Mouse (Mus musculus): ENCODE results near the gene Rasa3. TPM values are rescaled to one million over a fixed set of nuclear protein-coding genes. Genes with fewer than 3 reads are reported as not detected.
A peak's percentile ranks its signal among the peaks of the same experiment; 100 is the strongest.

Rasa3 gene
- polyA plus RNA-seq, 1 experiment, result 43.5 TPM

GRCm38 (mm10) chr8:13551574-13551830 lies 125.9 kb downstream of the Rasa3 start:
- H3K4me1 ChIP-seq (ENCODE audit: control insufficient read depth, insufficient read depth, low read length), result peaks cover 8% of the 10 kb centered on the region
- H3K4me3 ChIP-seq (replicated peaks; ENCODE audit: extremely low read depth, low read depth, low read length), result no peak overlapping the region
- 89% methylated on average over 6 of the region's 6 CpGs for WGBS
- no peak for DNase-seq
- TF ChIP-seq CTCF (IDR thresholded peaks at IDR 0.05; ENCODE audit: insufficient read depth, low read length), result no peak
- no peak for TF ChIP-seq POLR2A (IDR thresholded peaks at IDR 0.05; ENCODE audit: borderline replicate concordance, extremely low read depth, low read depth, low read length)

- DNase-seq, result peak; percentile 82
- Histone ChIP-seq H3K4me1 (ENCODE audit: control insufficient read depth, insufficient read depth, low read length) (peaks cover 8% of the 10 kb centered on the region), H3K4me3 (replicated peaks; ENCODE audit: extremely low read depth, low read depth, low read length) (no peak overlapping the region)
- peak; percentile 95 for TF ChIP-seq CTCF (IDR thresholded peaks at IDR 0.05; ENCODE audit: insufficient read depth, low read length)
- TF ChIP-seq POLR2A (IDR thresholded peaks at IDR 0.05; ENCODE audit: borderline replicate concordance, extremely low read depth, low read depth, low read length), result no peak
- WGBS, result 48% methylated on average over 9 of the region's 9 CpGs
Observed at GRCm38 (mm10) chr8:13550718-13551573, 126.5 kb downstream of the Rasa3 start.

DNA sequence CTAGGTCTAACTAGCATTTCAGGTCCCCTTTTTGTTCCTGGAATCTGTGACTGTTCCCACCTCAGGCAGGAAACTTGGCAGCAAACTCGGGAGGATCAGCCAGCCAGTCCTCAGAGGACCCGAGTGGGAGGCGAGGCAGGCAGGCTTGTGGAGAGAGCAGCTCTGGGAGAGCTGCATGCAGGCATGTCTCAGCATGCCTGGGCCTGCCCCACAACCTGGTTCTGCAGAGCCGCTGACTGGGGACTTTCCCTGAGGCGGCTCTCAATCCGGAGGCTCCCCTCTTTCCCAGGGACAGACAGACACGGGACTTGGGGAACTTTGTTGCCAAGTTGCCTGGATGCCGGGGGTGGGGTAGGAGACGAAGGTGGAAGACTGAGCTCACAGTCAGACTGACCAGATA lies 128.6 kb downstream of the Rasa3 start:
- TF ChIP-seq CTCF (IDR thresholded peaks at IDR 0.05; ENCODE audit: insufficient read depth, low read length), result no peak
- TF ChIP-seq POLR2A (IDR thresholded peaks at IDR 0.05; ENCODE audit: borderline replicate concordance, extremely low read depth, low read depth, low read length), result no peak
- 24% methylated on average over 9 of the region's 9 CpGs for WGBS
- Histone ChIP-seq H3K4me3 (replicated peaks; ENCODE audit: extremely low read depth, low read depth, low read length) (no peak overlapping the region), H3K4me1 (ENCODE audit: control insufficient read depth, insufficient read depth, low read length) (peaks cover 8% of the 10 kb centered on the region)
- DNase-seq, result peak; percentile 47

DNA sequence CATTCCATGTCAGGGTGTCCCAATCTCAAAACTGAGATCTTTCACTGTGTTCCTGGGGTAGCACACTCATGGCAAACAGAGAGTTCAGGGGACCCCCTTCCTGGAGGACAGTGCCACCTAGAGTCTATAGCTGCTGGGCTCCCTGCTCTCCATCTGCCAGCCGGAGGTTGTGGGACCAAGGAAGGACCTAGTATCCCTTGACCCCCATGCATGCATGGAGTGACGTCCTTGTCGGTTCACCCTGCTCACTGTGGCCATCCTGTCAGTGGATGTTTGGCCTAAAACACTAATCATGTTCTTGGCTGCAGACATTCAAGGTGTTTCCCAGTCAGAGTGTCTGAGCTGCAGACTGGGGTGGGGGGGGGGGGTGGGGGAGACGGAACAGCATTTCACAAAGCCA lies 129.2 kb downstream of the Rasa3 start:
- TF ChIP-seq CTCF (IDR thresholded peaks at IDR 0.05; ENCODE audit: insufficient read depth, low read length), result peak; percentile 64
- no peak for TF ChIP-seq POLR2A (IDR thresholded peaks at IDR 0.05; ENCODE audit: borderline replicate concordance, extremely low read depth, low read depth, low read length)
- H3K4me3 ChIP-seq (replicated peaks; ENCODE audit: extremely low read depth, low read depth, low read length), result no peak overlapping the region
- DNase-seq, result no peak
- H3K4me1 ChIP-seq (ENCODE audit: control insufficient read depth, insufficient read depth, low read length), result peaks cover 8% of the 10 kb centered on the region
- WGBS, result 33% methylated on average over 4 of the region's 4 CpGs

GRCm38 (mm10) chr8:13546421-13546820 lies 131.0 kb downstream of the Rasa3 start:
- peaks cover 7% of the 10 kb centered on the region for H3K4me1 ChIP-seq (ENCODE audit: control insufficient read depth, insufficient read depth, low read length)
- WGBS, result 78% methylated on average over 4 of the region's 4 CpGs
- no peak for DNase-seq
- TF ChIP-seq CTCF (IDR thresholded peaks at IDR 0.05; ENCODE audit: insufficient read depth, low read length), result no peak
- TF ChIP-seq POLR2A (IDR thresholded peaks at IDR 0.05; ENCODE audit: borderline replicate concordance, extremely low read depth, low read depth, low read length), result no peak
- H3K4me3 ChIP-seq (replicated peaks; ENCODE audit: extremely low read depth, low read depth, low read length), result no peak overlapping the region

DNA sequence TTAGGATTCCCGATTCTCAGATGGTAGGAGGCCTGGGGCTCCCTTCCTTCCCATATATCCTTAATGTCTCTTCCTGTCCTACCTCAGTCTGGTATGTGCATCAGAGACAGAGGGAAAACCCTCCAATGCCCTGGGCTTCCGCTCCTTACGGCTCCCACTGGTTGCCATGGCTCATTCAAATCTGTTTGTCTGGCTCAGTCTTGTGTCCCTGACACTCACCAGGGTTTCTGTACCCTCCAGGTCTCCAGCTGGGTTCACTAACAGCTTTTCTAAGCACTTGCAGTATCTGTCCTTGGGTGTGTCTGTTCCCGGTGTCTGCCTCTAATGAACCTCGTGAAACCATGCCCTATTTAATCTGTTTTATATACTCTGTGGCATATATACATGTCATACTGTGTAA lies 135.9 kb downstream of the Rasa3 start:
- H3K4me1 ChIP-seq (ENCODE audit: control insufficient read depth, insufficient read depth, low read length), result peaks cover 2% of the 10 kb centered on the region; the same call in 1 of the 2 replicates
- TF ChIP-seq POLR2A (IDR thresholded peaks at IDR 0.05; ENCODE audit: borderline replicate concordance, extremely low read depth, low read depth, low read length) (no peak), CTCF (IDR thresholded peaks at IDR 0.05; ENCODE audit: insufficient read depth, low read length) (no peak)
- no peak for DNase-seq
- WGBS, result 74% methylated on average over 5 of the region's 5 CpGs
- no peak overlapping the region for H3K4me3 ChIP-seq (replicated peaks; ENCODE audit: extremely low read depth, low read depth, low read length)

- DNase-seq, result no peak
- TF ChIP-seq POLR2A (IDR thresholded peaks at IDR 0.05; ENCODE audit: borderline replicate concordance, extremely low read depth, low read depth, low read length) (no peak), CTCF (IDR thresholded peaks at IDR 0.05; ENCODE audit: insufficient read depth, low read length) (no peak)
- Histone ChIP-seq H3K4me3 (replicated peaks; ENCODE audit: extremely low read depth, low read depth, low read length) (no peak overlapping the region), H3K4me1 (ENCODE audit: control insufficient read depth, insufficient read depth, low read length) (peaks cover 2% of the 10 kb centered on the region; the same call in 1 of the 2 replicates)
- 70% methylated on average over 5 of the region's 5 CpGs for WGBS
Observed at GRCm38 (mm10) chr8:13540122-13540521, 137.3 kb downstream of the Rasa3 start.

DNA sequence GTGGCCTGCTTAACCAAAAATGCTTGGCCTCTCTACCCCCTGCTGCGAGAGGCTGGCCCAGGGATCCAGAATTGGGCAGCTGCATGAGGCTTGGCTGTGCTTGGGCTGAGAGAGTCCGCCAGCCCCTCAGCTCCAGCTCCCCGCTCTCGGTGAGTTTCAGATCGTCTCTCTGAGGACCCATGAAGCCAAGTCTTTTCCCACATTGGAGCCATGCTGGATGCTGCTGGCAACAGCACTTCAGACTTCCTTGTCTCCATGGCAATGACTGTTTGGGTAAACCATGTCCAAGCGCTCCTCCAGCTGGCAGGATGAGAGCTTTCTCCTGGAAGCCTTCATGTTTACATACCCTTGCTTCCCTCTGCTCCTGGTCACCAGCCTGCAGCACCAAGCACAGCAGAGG lies 138.6 kb downstream of the Rasa3 start:
- peaks cover 2% of the 10 kb centered on the region; the same call in 1 of the 2 replicates for H3K4me1 ChIP-seq (ENCODE audit: control insufficient read depth, insufficient read depth, low read length)
- TF ChIP-seq POLR2A (IDR thresholded peaks at IDR 0.05; ENCODE audit: borderline replicate concordance, extremely low read depth, low read depth, low read length) (no peak), CTCF (IDR thresholded peaks at IDR 0.05; ENCODE audit: insufficient read depth, low read length) (peak; percentile 22; the same call in 1 of the 2 replicates)
- H3K4me3 ChIP-seq (replicated peaks; ENCODE audit: extremely low read depth, low read depth, low read length), result no peak overlapping the region
- WGBS, result 32% methylated on average over 6 of the region's 6 CpGs
- peak; percentile 65 for DNase-seq

DNA sequence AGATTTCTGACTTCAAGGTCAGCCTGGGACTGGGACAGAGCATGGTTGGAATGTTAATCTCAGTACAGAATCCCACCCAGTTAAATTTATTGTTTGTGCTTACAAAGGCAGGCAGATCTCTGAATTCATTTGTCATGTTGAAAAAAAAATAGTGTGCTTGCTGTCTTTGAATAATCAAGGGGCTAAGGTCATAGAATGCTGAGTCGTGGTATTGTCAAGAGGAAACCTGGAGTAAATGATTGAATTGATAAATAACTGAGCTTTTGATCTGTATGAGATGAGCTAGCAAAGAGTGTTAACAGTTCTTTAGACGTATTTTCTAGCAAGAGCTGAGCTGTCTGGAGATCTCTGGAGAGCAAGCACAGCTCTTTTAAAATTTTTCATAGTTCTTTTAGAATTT lies 140.3 kb downstream of the Rasa3 start:
- Histone ChIP-seq H3K4me3 (replicated peaks; ENCODE audit: extremely low read depth, low read depth, low read length) (no peak overlapping the region), H3K4me1 (ENCODE audit: control insufficient read depth, insufficient read depth, low read length) (peaks cover 2% of the 10 kb centered on the region; the same call in 1 of the 2 replicates)
- TF ChIP-seq POLR2A (IDR thresholded peaks at IDR 0.05; ENCODE audit: borderline replicate concordance, extremely low read depth, low read depth, low read length) (no peak), CTCF (IDR thresholded peaks at IDR 0.05; ENCODE audit: insufficient read depth, low read length) (no peak)
- DNase-seq, result no peak
- WGBS, result 66% methylated on average over 2 of the region's 2 CpGs

- H3K4me1 ChIP-seq (ENCODE audit: control insufficient read depth, insufficient read depth, low read length), result peaks cover 30% of the 10 kb centered on the region
- 37% methylated on average over 8 of the region's 8 CpGs for WGBS
- no peak overlapping the region for H3K4me3 ChIP-seq (replicated peaks; ENCODE audit: extremely low read depth, low read depth, low read length)
- no peak for DNase-seq
- TF ChIP-seq POLR2A (IDR thresholded peaks at IDR 0.05; ENCODE audit: borderline replicate concordance, extremely low read depth, low read depth, low read length) (no peak), CTCF (IDR thresholded peaks at IDR 0.05; ENCODE audit: insufficient read depth, low read length) (no peak)
Observed at GRCm38 (mm10) chr8:13533123-13533522, 144.3 kb downstream of the Rasa3 start.

Data from lung, adult 2 months (tissue).